23 mouse cellular contexts compared by ENCODE assay signal in genomic region chr4:129054757-129055156, GRCm38 (mm10). TPM values are rescaled to one million over a fixed set of nuclear protein-coding genes. Genes with fewer than 3 reads are reported as not detected.
A peak's percentile ranks its signal among the peaks of the same experiment; 100 is the strongest.
DNase-seq lines count a peak whose midpoint lies in the region; TF ChIP-seq lines count a peak whose summit lies in the region.
"Had no signal": no experiment of that assay in that cellular context is flagged by ENCODE, and none has a peak within 500 bp of the region (broad histone marks: within the 10 kb centered on the region; RNA-seq: fewer than 3 reads in every experiment).

No protein-coding gene starts in this region.

- DNase-seq in kidney, adult 2 months: peak; percentile 38
- DNase-seq in kidney, postnatal 36 days: no peak
- DNase-seq in testis, postnatal 14 days (ENCODE audit: low spot score): no peak
- peak; percentile 19 for DNase-seq in lung, postnatal 10 days
- no peak for DNase-seq in ovary, postnatal 36 days (ENCODE audit: low spot score)
- no peak for DNase-seq in left cerebral cortex, adult 11 months (ENCODE audit: low spot score)
- DNase-seq: adrenal gland, adult 2 months; cerebellum, adult 11-12 months; cerebellum, postnatal 14 days; gastrocnemius, adult 2 months; liver; right cerebral cortex, postnatal 14 days; thymus, adult 18-20 months; thymus, postnatal 36 days had no signal

- 68% methylated on average over 12 of the region's 12 CpGs for WGBS in kidney, adult 2 months

- TF ChIP-seq CTCF in kidney, adult 2 months (conservative IDR thresholded peaks at IDR 0.05; ENCODE audit: insufficient read depth, insufficient read length, low read depth, low read length): no peak
- no peak for TF ChIP-seq CTCF in testis, adult 2 months (IDR thresholded peaks at IDR 0.05; ENCODE audit: control insufficient read depth, insufficient read depth, insufficient replicate concordance, low read depth, low read length)

- peak overlapping the region; percentile 53; the same call in 1 of the 2 replicates for H3K27ac ChIP-seq in kidney, adult 2 months (ENCODE audit: insufficient read depth, low read depth, low read length)
- no peak overlapping the region for H3K27ac ChIP-seq in testis, adult 2 months (ENCODE audit: control insufficient read depth, insufficient read depth, low read depth, low read length)
- H3K27ac ChIP-seq: embryonic facial prominence, embryonic 12.5 days; gastrocnemius, adult 2 months; hindbrain, embryonic 10.5 days; intestine, embryonic 15.5 days; limb, embryonic 10.5 days; liver, embryonic 15.5 days; midbrain, embryonic 12.5 days had no signal

- no peaks in the 10 kb centered on the region for H3K36me3 ChIP-seq in kidney, adult 2 months (ENCODE audit: control insufficient read depth, insufficient read depth, low read length)
- peaks cover 2% of the 10 kb centered on the region for H3K36me3 ChIP-seq in testis, adult 2 months (ENCODE audit: control insufficient read depth, insufficient read depth, low read length)
- H3K36me3 ChIP-seq: embryonic facial prominence, embryonic 12.5 days; hindbrain, embryonic 10.5 days; intestine, embryonic 15.5 days; limb, embryonic 10.5 days; liver, embryonic 15.5 days; midbrain, embryonic 12.5 days had no signal

- TF ChIP-seq POLR2A in kidney, adult 2 months (IDR thresholded peaks at IDR 0.05; ENCODE audit: low read depth, low read length): no peak
- no peak for TF ChIP-seq POLR2A in testis, adult 2 months (IDR thresholded peaks at IDR 0.05; ENCODE audit: control insufficient read depth, low read depth, low read length)

- H3K4me3 ChIP-seq in kidney, adult 2 months (ENCODE audit: insufficient read depth, low read depth, low read length): no peak overlapping the region
- peak overlapping the region; percentile 89 for H3K4me3 ChIP-seq in testis, adult 2 months (ENCODE audit: control insufficient read depth, low read depth, low read length)
- H3K4me3 ChIP-seq: embryonic facial prominence, embryonic 12.5 days; gastrocnemius, adult 2 months; hindbrain, embryonic 10.5 days; intestine, embryonic 15.5 days; limb, embryonic 10.5 days; liver, embryonic 15.5 days; midbrain, embryonic 12.5 days had no signal

- peaks cover 9% of the 10 kb centered on the region; the same call in 1 of the 2 replicates for H3K4me1 ChIP-seq in kidney, adult 2 months (ENCODE audit: control insufficient read depth, insufficient read depth, low read length)
- peaks cover 8% of the 10 kb centered on the region for H3K4me1 ChIP-seq in testis, adult 2 months (ENCODE audit: control insufficient read depth, insufficient read depth, low read length)

- H3K27me3 ChIP-seq in kidney, adult 2 months (replicated peaks; ENCODE audit: control insufficient read depth, insufficient read depth, low read length): no peaks in the 10 kb centered on the region
- no peaks in the 10 kb centered on the region for H3K27me3 ChIP-seq in testis, adult 2 months (ENCODE audit: control insufficient read depth, insufficient read depth, low read length)
- H3K27me3 ChIP-seq: intestine, embryonic 15.5 days had no signal

RNA-seq across cellular contexts. Expression of gene Rnf19b, which starts 3.3 kb away (rescaled TPM):
- polyA plus RNA-seq in kidney, adult 2 months (2012; rRNA removed): 28.2 and 30.6 TPM in 2 replicates
- polyA plus RNA-seq in testis, adult 2 months (2012; rRNA removed): 515 and 590 TPM in 2 replicates

RNA-seq across cellular contexts. Expression of gene Tmem54, which starts 50.6 kb away (rescaled TPM):
- polyA plus RNA-seq in kidney, adult 2 months (2012; rRNA removed): 9.3 and 9.9 TPM in 2 replicates
- polyA plus RNA-seq in testis, adult 2 months (2012; rRNA removed): 0.42 and 2.4 TPM in 2 replicates
- polyA plus RNA-seq: adrenal gland, adult 2 months; forebrain, embryonic 14.5 days; frontal cortex, adult 2 months had no signal

Comparison
In these comparisons a context has a peak if more than half of its experiments do, and no peak if none do; other contexts are left out.
1. DNase-seq: peak in kidney, adult 2 months (single experiment) and lung, postnatal 10 days (single experiment); none in kidney, postnatal 36 days (0 of 2), testis, postnatal 14 days (single experiment), ovary, postnatal 36 days (single experiment) and left cerebral cortex, adult 11 months (single experiment).
2. RNA of gene Rnf19b, which starts 3.3 kb away (polyA plus RNA-seq): 515 to 590 TPM in testis, adult 2 months; 28.2 to 30.6 TPM in kidney, adult 2 months; every median in the first group is over 10 times any median in the second.